Mouse (Mus musculus): ENCODE data around the gene Rnf181.

Rnf181 gene

GRCm38 (mm10) chr6:72367460-72367974 is 761 bp upstream of the Rnf181 start:
- in situ Hi-C loops (cut with MboI; ENCODE audit: low pct_unique_long_range_greater_than_20kb in 1 of 2, low sequenced_read_pairs in 2 of 2, unreplicated experiment in 1 of 2) = no loop called here

- in situ Hi-C loops (cut with MboI; ENCODE audit: low pct_unique_long_range_greater_than_20kb in 1 of 2, low sequenced_read_pairs in 2 of 2, unreplicated experiment in 1 of 2) = no loop called here
These were observed 452 bp downstream of the Rnf181 start for GRCm38 (mm10) chr6:72366304-72366703.

- in situ Hi-C loops (cut with MboI; ENCODE audit: low pct_unique_long_range_greater_than_20kb in 1 of 2, low sequenced_read_pairs in 2 of 2, unreplicated experiment in 1 of 2) = no loop called here
These were observed 1.8 kb downstream of the Rnf181 start for GRCm38 (mm10) chr6:72364985-72365384.

- in situ Hi-C loops (cut with MboI; ENCODE audit: low pct_unique_long_range_greater_than_20kb in 1 of 2, low sequenced_read_pairs in 2 of 2, unreplicated experiment in 1 of 2) = no loop called here
These were observed 2.7 kb downstream of the Rnf181 start for GRCm38 (mm10) chr6:72364009-72364408.

- in situ Hi-C loops (cut with MboI; ENCODE audit: low pct_unique_long_range_greater_than_20kb in 1 of 2, low sequenced_read_pairs in 2 of 2, unreplicated experiment in 1 of 2) = no loop called here
These were observed 4.4 kb downstream of the Rnf181 start for GRCm38 (mm10) chr6:72362132-72363028.

GRCm38 (mm10) chr6:72361121-72361551 is 5.6 kb downstream of the Rnf181 start:
- in situ Hi-C loops (cut with MboI; ENCODE audit: low pct_unique_long_range_greater_than_20kb in 1 of 2, low sequenced_read_pairs in 2 of 2, unreplicated experiment in 1 of 2) = no loop called here

GRCm38 (mm10) chr6:72360599-72360935 is 6.2 kb downstream of the Rnf181 start:
- in situ Hi-C loops (cut with MboI; ENCODE audit: low pct_unique_long_range_greater_than_20kb in 1 of 2, low sequenced_read_pairs in 2 of 2, unreplicated experiment in 1 of 2) = no loop called here

- in situ Hi-C loops (cut with MboI; ENCODE audit: low pct_unique_long_range_greater_than_20kb in 1 of 2, low sequenced_read_pairs in 2 of 2, unreplicated experiment in 1 of 2) = no loop called here
These were observed 6.7 kb downstream of the Rnf181 start for GRCm38 (mm10) chr6:72359891-72360598.

- in situ Hi-C loops (cut with MboI; ENCODE audit: low pct_unique_long_range_greater_than_20kb in 1 of 2, low sequenced_read_pairs in 2 of 2, unreplicated experiment in 1 of 2) = no loop called here
These were observed 7.4 kb downstream of the Rnf181 start for GRCm38 (mm10) chr6:72359343-72359742.

- in situ Hi-C loops (cut with MboI; ENCODE audit: low pct_unique_long_range_greater_than_20kb in 1 of 2, low sequenced_read_pairs in 2 of 2, unreplicated experiment in 1 of 2) = no loop called here
These were observed 8.5 kb downstream of the Rnf181 start for GRCm38 (mm10) chr6:72358086-72358764.

- in situ Hi-C loops (cut with MboI; ENCODE audit: low pct_unique_long_range_greater_than_20kb in 1 of 2, low sequenced_read_pairs in 2 of 2, unreplicated experiment in 1 of 2) = no loop called here
These were observed 9.3 kb downstream of the Rnf181 start for GRCm38 (mm10) chr6:72357164-72358079.

- in situ Hi-C loops (cut with MboI; ENCODE audit: low pct_unique_long_range_greater_than_20kb in 1 of 2, low sequenced_read_pairs in 2 of 2, unreplicated experiment in 1 of 2) = no loop called here
These were observed 10.7 kb downstream of the Rnf181 start for GRCm38 (mm10) chr6:72356001-72356532.

GRCm38 (mm10) chr6:72355066-72355911 is 11.5 kb downstream of the Rnf181 start, which contains the start of gene Tmem150a:
TSS of gene Tmem150a (plus strand) at chr6:72355447.
- in situ Hi-C loops (cut with MboI; ENCODE audit: low pct_unique_long_range_greater_than_20kb in 1 of 2, low sequenced_read_pairs in 2 of 2, unreplicated experiment in 1 of 2) = no loop called here

GRCm38 (mm10) chr6:72354025-72354424 is 12.7 kb downstream of the Rnf181 start:
- in situ Hi-C loops (cut with MboI; ENCODE audit: low pct_unique_long_range_greater_than_20kb in 1 of 2, low sequenced_read_pairs in 2 of 2, unreplicated experiment in 1 of 2) = no loop called here

GRCm38 (mm10) chr6:72352636-72353405 is 13.9 kb downstream of the Rnf181 start:
- in situ Hi-C loops (cut with MboI; ENCODE audit: low pct_unique_long_range_greater_than_20kb in 1 of 2, low sequenced_read_pairs in 2 of 2, unreplicated experiment in 1 of 2) = no loop called here

GRCm38 (mm10) chr6:72350214-72350613 is 16.5 kb downstream of the Rnf181 start:
- in situ Hi-C loops (cut with MboI; ENCODE audit: low pct_unique_long_range_greater_than_20kb in 1 of 2, low sequenced_read_pairs in 2 of 2, unreplicated experiment in 1 of 2) = no loop called here
